Mouse (Mus musculus): ENCODE data around the gene Dut.

DNA sequence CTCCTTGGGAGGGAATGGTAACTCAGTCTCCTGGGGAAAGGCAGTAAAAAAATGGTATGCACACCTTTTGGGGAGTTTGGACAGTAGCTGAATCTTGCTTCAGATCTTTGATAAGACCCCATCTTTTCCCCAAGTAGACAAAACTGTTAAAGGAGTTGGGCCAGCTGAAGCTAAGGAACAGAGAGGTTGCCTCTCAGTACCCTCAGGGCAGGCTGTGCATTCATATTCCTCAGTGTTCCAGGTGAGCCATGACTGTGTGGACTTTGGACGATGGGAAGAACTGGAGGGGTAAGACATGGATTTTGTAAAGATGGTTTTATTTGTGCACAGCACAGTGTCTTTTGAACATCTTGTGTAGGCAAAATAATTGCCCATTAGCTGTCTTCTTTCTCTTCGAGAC lies 13.3 kb downstream of the Dut start:
- TF ChIP-seq POLR2A (IDR thresholded peaks at IDR 0.05; ENCODE audit: extremely low read depth, insufficient read depth, low read length), result no peak
- TF ChIP-seq CTCF (IDR thresholded peaks at IDR 0.05; ENCODE audit: low read depth, low read length), result no peak

All from liver, adult 2 months (tissue).